Mouse (Mus musculus): ENCODE data around the gene Gucy2d. TPM values are rescaled to one million over a fixed set of nuclear protein-coding genes. Genes with fewer than 3 reads are reported as not detected.

Gene Gucy2d
- total and polyA plus RNA-seq, 3 experiments: not detected

GRCm38 (mm10) chr7:98523813-98524361, 83.7 kb downstream of the Gucy2d start:
- no peaks in the 10 kb centered on the region for H3K9me3 ChIP-seq (replicated peaks; ENCODE audit: insufficient read depth, low read length)
- no peaks in the 10 kb centered on the region for H3K4me1 ChIP-seq (ENCODE audit: control insufficient read depth in 1 of 2, insufficient read depth in 2 of 2, low read length in 2 of 2)
- H3K4me3 ChIP-seq (ENCODE audit: control insufficient read depth in 1 of 2, insufficient read depth in 1 of 2, low read depth in 2 of 2, low read length in 2 of 2): no peak overlapping the region
- no peak overlapping the region for H3K27ac ChIP-seq (ENCODE audit: control insufficient read depth, low read depth, low read length)
- no peak overlapping the region for H3K9ac ChIP-seq (ENCODE audit: control insufficient read depth, low read depth, low read length, poor library complexity, severe bottlenecking)
- no peaks in the 10 kb centered on the region for H3K36me3 ChIP-seq (ENCODE audit: control insufficient read depth in 1 of 2, insufficient read depth in 2 of 2, low read length in 2 of 2)
- TF ChIP-seq TCF12 (IDR thresholded peaks at IDR 0.05; ENCODE audit: low read depth, low read length) (0 out of 2 replicates have a peak, but pooled peaks have one; percentile 24), CHD1 (IDR thresholded peaks at IDR 0.05; ENCODE audit: low read depth, low read length) (no peak), ETS1 (IDR thresholded peaks at IDR 0.05; ENCODE audit: low read depth, low read length) (no peak), RAD21 (IDR thresholded peaks at IDR 0.05; ENCODE audit: low read depth, low read length) (no peak), RCOR1 (IDR thresholded peaks at IDR 0.05; ENCODE audit: low read depth, low read length) (peak; percentile 94), MAZ (IDR thresholded peaks at IDR 0.05; ENCODE audit: low read depth, low read length) (no peak), POLR2AphosphoS5 (IDR thresholded peaks at IDR 0.05; ENCODE audit: borderline replicate concordance, low read depth, low read length) (no peak), MAFK (IDR thresholded peaks at IDR 0.05; ENCODE audit: borderline replicate concordance, low read depth, low read length) (no peak), CTCF (IDR thresholded peaks at IDR 0.05 in 2 of 3, conservative IDR thresholded peaks at IDR 0.05 in 1 of 3; ENCODE audit: control insufficient read depth in 1 of 3, insufficient read depth in 1 of 3, low read depth in 2 of 3, low read length in 3 of 3, poor library complexity in 1 of 3, severe bottlenecking in 1 of 3) (no peak), GATA1 (IDR thresholded peaks at IDR 0.05; ENCODE audit: low read depth, low read length) (no peak)
- no peaks in the 10 kb centered on the region for H3K79me2 ChIP-seq (ENCODE audit: control insufficient read depth, insufficient read depth, low read length, poor library complexity)
- H3K27me3 ChIP-seq (ENCODE audit: control insufficient read depth in 1 of 2, insufficient read depth in 2 of 2, low read length in 2 of 2): peaks cover 0 to 8% of the 10 kb centered on the region in 2 experiments; a peak in 2 of 4 replicates
- peak; percentile 81 for DNase-seq (ENCODE audit: low read depth, low spot score)

- Histone ChIP-seq H3K27me3 (ENCODE audit: control insufficient read depth in 1 of 2, insufficient read depth in 2 of 2, low read length in 2 of 2) (peaks cover 0 to 7% of the 10 kb centered on the region in 2 experiments; a peak in 2 of 4 replicates), H3K36me3 (ENCODE audit: control insufficient read depth in 1 of 2, insufficient read depth in 2 of 2, low read length in 2 of 2) (no peaks in the 10 kb centered on the region), H3K79me2 (ENCODE audit: control insufficient read depth, insufficient read depth, low read length, poor library complexity) (no peaks in the 10 kb centered on the region), H3K4me3 (ENCODE audit: control insufficient read depth in 1 of 2, insufficient read depth in 1 of 2, low read depth in 2 of 2, low read length in 2 of 2) (no peak overlapping the region), H3K4me1 (ENCODE audit: control insufficient read depth in 1 of 2, insufficient read depth in 2 of 2, low read length in 2 of 2) (no peaks in the 10 kb centered on the region), H3K27ac (ENCODE audit: control insufficient read depth, low read depth, low read length) (no peak overlapping the region), H3K9me3 (replicated peaks; ENCODE audit: insufficient read depth, low read length) (no peaks in the 10 kb centered on the region), H3K9ac (ENCODE audit: control insufficient read depth, low read depth, low read length, poor library complexity, severe bottlenecking) (no peak overlapping the region)
- no peak for TF ChIP-seq MAFK (IDR thresholded peaks at IDR 0.05; ENCODE audit: borderline replicate concordance, low read depth, low read length)
- no peak for TF ChIP-seq HCFC1 (IDR thresholded peaks at IDR 0.05; ENCODE audit: low read depth, low read length)
- TF ChIP-seq MYC (IDR thresholded peaks at IDR 0.05; ENCODE audit: low read depth, low read length): no peak
- no peak for TF ChIP-seq NRF1 (IDR thresholded peaks at IDR 0.05; ENCODE audit: insufficient read depth, low read depth, low read length, poor library complexity, severe bottlenecking)
- no peak for TF ChIP-seq SIN3A (IDR thresholded peaks at IDR 0.05; ENCODE audit: low read length)
- no peak for TF ChIP-seq GATA1 (IDR thresholded peaks at IDR 0.05; ENCODE audit: low read depth, low read length)
- no peak for TF ChIP-seq RAD21 (IDR thresholded peaks at IDR 0.05; ENCODE audit: low read depth, low read length)
- no peak for TF ChIP-seq MEF2A (IDR thresholded peaks at IDR 0.05; ENCODE audit: extremely low read depth, insufficient replicate concordance, low read depth, low read length, poor library complexity, severe bottlenecking)
- TF ChIP-seq ELF1 (IDR thresholded peaks at IDR 0.05; ENCODE audit: low read depth, low read length): no peak
- TF ChIP-seq USF2 (IDR thresholded peaks at IDR 0.05; ENCODE audit: borderline replicate concordance in 1 of 2, insufficient read depth in 1 of 2, low read depth in 1 of 2, low read length in 2 of 2): no peak
- TF ChIP-seq ZNF384 (IDR thresholded peaks at IDR 0.05; ENCODE audit: low read depth, low read length): no peak
- no peak for TF ChIP-seq USF1 (IDR thresholded peaks at IDR 0.05; ENCODE audit: low read depth, low read length)
- no peak for TF ChIP-seq TCF12 (IDR thresholded peaks at IDR 0.05; ENCODE audit: low read depth, low read length)
- no peak for TF ChIP-seq TAL1 (IDR thresholded peaks at IDR 0.05; ENCODE audit: low read length)
- no peak for TF ChIP-seq RCOR1 (IDR thresholded peaks at IDR 0.05; ENCODE audit: low read depth, low read length)
- TF ChIP-seq POLR2AphosphoS2 (IDR thresholded peaks at IDR 0.05; ENCODE audit: low read length): no peak
- no peak for TF ChIP-seq JUND (IDR thresholded peaks at IDR 0.05; ENCODE audit: low read depth, low read length)
- no peak for TF ChIP-seq POLR2AphosphoS5 (IDR thresholded peaks at IDR 0.05; ENCODE audit: borderline replicate concordance, low read depth, low read length)
- TF ChIP-seq POLR2A (IDR thresholded peaks at IDR 0.05; ENCODE audit: control insufficient read depth in 1 of 2, insufficient read depth in 1 of 2, low read depth in 1 of 2, low read length in 2 of 2, poor library complexity in 1 of 2): no peak
- no peak for TF ChIP-seq ZMIZ1 (IDR thresholded peaks at IDR 0.05; ENCODE audit: low read depth, low read length)
- DNase-seq (ENCODE audit: low read depth, low spot score): no peak
These were observed 84.2 kb downstream of the Gucy2d start for GRCm38 (mm10) chr7:98524401-98524800.
